Mouse (Mus musculus) neural tube, embryonic 15.5 days (tissue): ENCODE results near the gene Glis1. TPM values are rescaled to one million over a fixed set of nuclear protein-coding genes. Genes with fewer than 3 reads are reported as not detected.
A peak's percentile ranks its signal among the peaks of the same experiment; 100 is the strongest.

Source experiments
- ATAC-seq: fragments of 200-750 bp; cut with Nextera tagmentation; 2 replicates; pipeline ENCODE4 v1.8.0; 2017; ENCODE audit warnings: mild to moderate bottlenecking, moderate TSS enrichment, moderate library complexity; ENCODE audit not compliant: low FRiP score
- H3K27ac ChIP-seq: fragments of 300-500 bp; sonication (generic); replicated peaks from 2 replicates; pipeline ENCODE4 v1.5.1; 2015; ENCODE audit warnings: mild to moderate bottlenecking, inconsistent platforms
- H3K27me3 ChIP-seq: fragments of 300-500 bp; sonication (generic); replicated peaks from 2 replicates; pipeline ENCODE4 v1.6.1; 2015; ENCODE audit warnings: inconsistent platforms
- H3K36me3 ChIP-seq: fragments of 300-500 bp; sonication (generic); 2 replicates; pipeline ENCODE4 v1.6.1; 2015; ENCODE audit warnings: inconsistent platforms
- H3K4me1 ChIP-seq: fragments of 300-500 bp; sonication (generic); 2 replicates; pipeline ENCODE4 v1.6.1; 2015; ENCODE audit warnings: inconsistent platforms
- H3K4me2 ChIP-seq: fragments of 300-500 bp; sonication (generic); 2 replicates; pipeline ENCODE4 v1.6.1; 2015; ENCODE audit warnings: inconsistent platforms, mild to moderate bottlenecking, moderate library complexity
- H3K4me3 ChIP-seq: fragments of 300-500 bp; sonication (generic); replicated peaks from 2 replicates; pipeline ENCODE4 v1.5.1; 2015; ENCODE audit warnings: mild to moderate bottlenecking, inconsistent platforms
- H3K9ac ChIP-seq: fragments of 300-500 bp; sonication (generic); replicated peaks from 2 replicates; pipeline ENCODE4 v1.6.1; 2015; ENCODE audit warnings: mild to moderate bottlenecking, inconsistent platforms
- H3K9me3 ChIP-seq: fragments of 300-500 bp; sonication (generic); replicated peaks from 2 replicates; pipeline ENCODE4 v1.6.1; 2016; ENCODE audit warnings: inconsistent platforms
- WGBS: fragments of 180-500 bp; shearing (Covaris S2); methylation state at CpG from one replicate; pipeline ENCODE4 v1.1.7; 2015; ENCODE audit warnings: mixed read lengths; 5-methylcytosine and 5-hydroxymethylcytosine counted together
- polyA plus RNA-seq: library from polyadenylated mRNA; unstranded; fragments of >200 nt; fragmentation: Nextera tagmentation; extraction: Ambion mirVana; gene quantifications from 2 replicates; pipeline ENCODE4 v1.2.1, GENCODE M21; 2015

The Glis1 gene
- polyA plus RNA-seq, 1 experiment from 2014 or later, result 3.8 TPM

GRCm38 (mm10) chr4:107520071-107520470 lies 85.7 kb downstream of the Glis1 start:
- Histone ChIP-seq H3K27me3 (no peaks in the 10 kb centered on the region), H3K36me3 (no peaks in the 10 kb centered on the region), H3K4me3 (no peak overlapping the region), H3K9ac (no peak overlapping the region), H3K27ac (no peak overlapping the region), H3K4me2 (no peak overlapping the region), H3K9me3 (no peaks in the 10 kb centered on the region), H3K4me1 (peaks cover 3% of the 10 kb centered on the region; the same call in 1 of the 2 replicates)
- ATAC-seq, result no peak
- WGBS, result 90% methylated on average over 5 of the region's 5 CpGs

DNA sequence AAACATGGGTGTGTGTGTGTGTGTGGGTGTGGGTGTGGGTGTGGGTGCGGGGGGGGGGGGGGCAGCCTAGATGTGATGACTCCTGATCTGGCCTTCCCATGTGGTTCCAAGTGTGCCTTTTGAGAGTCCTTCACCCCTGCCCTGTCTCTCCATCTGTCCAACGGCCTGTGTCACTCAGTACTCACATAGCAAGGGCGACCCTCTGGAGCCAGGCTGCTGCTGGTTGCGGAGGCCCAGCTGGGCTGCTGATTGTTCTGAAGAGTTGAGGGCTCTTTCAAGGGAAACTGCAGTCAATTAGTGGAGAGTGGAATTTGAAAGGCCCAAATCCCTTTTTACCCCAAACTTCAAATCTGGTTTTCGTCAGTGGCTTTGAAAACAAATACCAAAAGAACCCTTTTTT lies 86.4 kb downstream of the Glis1 start:
- Histone ChIP-seq H3K9ac (no peak overlapping the region), H3K4me1 (peaks cover 3% of the 10 kb centered on the region; the same call in 1 of the 2 replicates), H3K27me3 (no peaks in the 10 kb centered on the region), H3K4me3 (no peak overlapping the region), H3K4me2 (no peak overlapping the region), H3K9me3 (no peaks in the 10 kb centered on the region), H3K27ac (no peak overlapping the region), H3K36me3 (no peaks in the 10 kb centered on the region)
- WGBS, result 49% methylated on average over 4 of the region's 5 CpGs
- ATAC-seq, result no peak

DNA sequence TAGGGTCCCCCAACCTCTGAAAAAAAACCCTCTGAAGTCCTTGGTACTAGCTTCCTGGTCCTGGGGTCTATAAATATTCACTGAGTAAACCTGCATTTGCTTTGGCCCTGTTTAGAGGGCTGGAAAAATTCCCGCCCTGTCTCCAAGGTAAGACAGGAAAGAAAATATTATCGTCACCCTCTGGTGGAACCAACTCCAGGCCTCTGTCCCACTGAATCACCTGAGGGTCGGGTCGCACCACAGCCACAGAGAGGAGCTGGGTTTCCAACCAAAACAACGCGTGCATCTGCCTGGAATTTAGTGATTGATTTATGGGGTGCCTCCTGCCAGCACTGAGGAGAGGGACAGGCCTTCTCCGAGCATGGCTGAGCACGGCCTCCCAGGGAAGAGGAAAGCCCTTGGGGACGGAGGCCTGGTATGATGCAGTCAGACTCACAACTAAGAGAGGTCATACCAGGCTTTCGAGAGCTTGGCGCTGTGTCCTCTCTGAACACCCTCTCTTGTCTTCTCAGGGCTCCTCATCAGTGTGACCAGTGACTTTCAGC lies 89.3 kb downstream of the Glis1 start:
- WGBS, result 44% methylated on average over 11 of the region's 11 CpGs
- Histone ChIP-seq H3K4me3 (no peak overlapping the region), H3K27me3 (no peaks in the 10 kb centered on the region), H3K27ac (no peak overlapping the region), H3K36me3 (no peaks in the 10 kb centered on the region), H3K9me3 (no peaks in the 10 kb centered on the region), H3K4me1 (peaks cover 3% of the 10 kb centered on the region; the same call in 1 of the 2 replicates), H3K9ac (no peak overlapping the region), H3K4me2 (no peak overlapping the region)
- no peak for ATAC-seq

DNA sequence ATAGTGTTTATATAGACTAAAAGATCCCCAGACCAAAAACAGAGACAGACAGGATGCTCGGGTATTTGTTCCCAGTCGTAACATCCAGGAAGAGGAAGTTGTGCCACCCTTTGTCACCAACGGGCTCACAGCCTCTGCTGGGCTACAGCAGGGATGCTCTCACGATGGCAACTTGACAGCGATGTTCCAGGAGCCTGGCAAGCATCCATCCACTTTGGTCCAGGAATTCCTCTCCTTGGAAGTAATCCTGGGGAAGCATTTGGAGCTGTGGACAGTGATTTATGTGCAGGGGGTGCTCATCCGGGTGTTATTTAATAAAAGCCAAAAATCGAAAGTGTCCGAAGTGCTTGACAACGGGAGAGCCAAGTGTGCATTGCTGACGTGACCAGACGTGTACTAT lies 100.7 kb downstream of the Glis1 start:
- 54% methylated on average over 11 of the region's 11 CpGs for WGBS

GRCm38 (mm10) chr4:107538116-107538515 lies 103.7 kb downstream of the Glis1 start:
- Histone ChIP-seq H3K9me3 (no peaks in the 10 kb centered on the region), H3K4me2 (no peak overlapping the region), H3K36me3 (no peaks in the 10 kb centered on the region), H3K4me3 (no peak overlapping the region), H3K9ac (no peak overlapping the region), H3K27ac (no peak overlapping the region), H3K4me1 (peaks cover 22% of the 10 kb centered on the region), H3K27me3 (no peaks in the 10 kb centered on the region)
- ATAC-seq, result no peak
- WGBS, result 49% methylated on average over 13 of the region's 13 CpGs

More for the DNA sequence above, 100.7 kb downstream of the Glis1 start:
- no peak overlapping the region for H3K9ac ChIP-seq
- H3K36me3 ChIP-seq, result no peaks in the 10 kb centered on the region
- no peaks in the 10 kb centered on the region for H3K27me3 ChIP-seq
- H3K27ac ChIP-seq, result no peak overlapping the region
- H3K4me1 ChIP-seq, result peaks cover 22% of the 10 kb centered on the region
- peak; percentile 31; the same call in 1 of the 2 replicates for ATAC-seq
- no peak overlapping the region for H3K4me3 ChIP-seq
- H3K9me3 ChIP-seq, result no peaks in the 10 kb centered on the region
- H3K4me2 ChIP-seq, result no peak overlapping the region

GRCm38 (mm10) chr4:107538561-107538960 lies 104.2 kb downstream of the Glis1 start:
- Histone ChIP-seq H3K9ac (no peak overlapping the region), H3K4me2 (no peak overlapping the region), H3K27ac (no peak overlapping the region), H3K4me3 (no peak overlapping the region), H3K9me3 (no peaks in the 10 kb centered on the region), H3K4me1 (peaks cover 22% of the 10 kb centered on the region), H3K36me3 (no peaks in the 10 kb centered on the region), H3K27me3 (no peaks in the 10 kb centered on the region)
- WGBS, result 67% methylated on average over 3 of the region's 3 CpGs
- no peak for ATAC-seq

- peaks cover 22% of the 10 kb centered on the region for H3K4me1 ChIP-seq
- H3K9me3 ChIP-seq, result no peaks in the 10 kb centered on the region
- WGBS, result 83% methylated on average over 3 of the region's 3 CpGs
- no peaks in the 10 kb centered on the region for H3K27me3 ChIP-seq
- H3K36me3 ChIP-seq, result no peaks in the 10 kb centered on the region
- no peak for ATAC-seq
- H3K4me3 ChIP-seq, result no peak overlapping the region
- H3K4me2 ChIP-seq, result no peak overlapping the region
- no peak overlapping the region for H3K9ac ChIP-seq
- H3K27ac ChIP-seq, result no peak overlapping the region
These were observed 104.6 kb downstream of the Glis1 start for GRCm38 (mm10) chr4:107539021-107539420.

GRCm38 (mm10) chr4:107541821-107542220 lies 107.4 kb downstream of the Glis1 start:
- no peaks in the 10 kb centered on the region for H3K27me3 ChIP-seq
- no peaks in the 10 kb centered on the region for H3K9me3 ChIP-seq
- H3K9ac ChIP-seq, result no peak overlapping the region
- no peak overlapping the region for H3K27ac ChIP-seq
- no peak for ATAC-seq
- H3K36me3 ChIP-seq, result no peaks in the 10 kb centered on the region
- WGBS, result 71% methylated on average over 4 of the region's 4 CpGs
- no peak overlapping the region for H3K4me3 ChIP-seq
- H3K4me2 ChIP-seq, result no peak overlapping the region
- peaks cover 16% of the 10 kb centered on the region for H3K4me1 ChIP-seq

DNA sequence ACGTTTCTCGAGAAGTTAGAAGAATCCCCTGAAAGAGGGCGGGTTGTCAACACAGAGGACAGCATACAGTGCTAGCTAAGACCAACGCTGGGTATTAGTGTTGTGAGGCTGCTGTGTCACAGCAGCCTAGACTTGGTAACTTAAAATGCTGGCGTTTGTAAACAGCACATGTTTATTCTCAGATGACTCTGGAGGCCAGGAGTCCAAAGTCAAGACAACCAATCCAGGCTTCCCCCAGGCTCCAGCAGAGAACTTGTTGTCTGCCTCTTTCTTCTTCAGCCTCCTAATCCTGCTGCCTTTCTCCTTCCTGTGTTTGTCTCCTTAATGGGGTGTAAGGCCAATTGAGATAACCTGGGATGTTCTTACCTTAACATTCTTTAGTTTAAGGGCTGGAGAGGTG lies 110.5 kb downstream of the Glis1 start:
- WGBS, result 81% methylated on average over 5 of the region's 5 CpGs
- no peak for ATAC-seq
- H3K4me1 ChIP-seq, result peaks cover 16% of the 10 kb centered on the region
- no peak overlapping the region for H3K9ac ChIP-seq
- no peak overlapping the region for H3K4me2 ChIP-seq
- H3K4me3 ChIP-seq, result no peak overlapping the region
- no peak overlapping the region for H3K27ac ChIP-seq
- no peaks in the 10 kb centered on the region for H3K9me3 ChIP-seq
- H3K27me3 ChIP-seq, result no peaks in the 10 kb centered on the region
- no peaks in the 10 kb centered on the region for H3K36me3 ChIP-seq

DNA sequence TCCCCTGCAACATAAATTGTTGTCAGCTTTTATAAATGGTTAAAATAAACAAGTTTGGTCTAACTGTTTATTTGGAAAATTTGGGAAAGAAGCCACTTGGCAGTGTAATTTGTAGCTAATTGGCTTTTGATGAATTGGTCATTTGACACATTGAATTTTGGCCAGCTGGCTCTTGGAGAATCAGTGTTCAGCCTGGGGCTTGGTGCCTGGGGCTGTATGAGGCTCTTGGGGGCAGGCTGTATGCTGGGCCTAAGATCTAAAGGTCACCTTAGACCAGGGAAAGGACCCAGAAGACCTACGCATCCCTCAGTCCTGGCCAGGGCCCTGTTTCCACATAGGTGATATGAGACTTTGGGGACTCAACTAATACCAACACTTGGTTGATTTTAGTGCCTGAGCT lies 111.3 kb downstream of the Glis1 start:
- Histone ChIP-seq H3K27me3 (no peaks in the 10 kb centered on the region), H3K27ac (no peak overlapping the region), H3K4me1 (peaks cover 16% of the 10 kb centered on the region), H3K9ac (no peak overlapping the region), H3K4me2 (no peak overlapping the region), H3K4me3 (no peak overlapping the region), H3K9me3 (no peaks in the 10 kb centered on the region), H3K36me3 (no peaks in the 10 kb centered on the region)
- no peak for ATAC-seq
- WGBS, result 50% methylated on average over 1 of the region's 1 CpGs

GRCm38 (mm10) chr4:107546525-107546924 lies 112.1 kb downstream of the Glis1 start:
- WGBS, result 30% methylated on average over 8 of the region's 8 CpGs
- no peak overlapping the region; the same call in 1 of the 2 replicates for H3K27ac ChIP-seq
- H3K9ac ChIP-seq, result no peak overlapping the region
- no peak overlapping the region for H3K4me2 ChIP-seq
- H3K27me3 ChIP-seq, result no peaks in the 10 kb centered on the region
- no peak overlapping the region for H3K4me3 ChIP-seq
- H3K36me3 ChIP-seq, result no peaks in the 10 kb centered on the region
- ATAC-seq, result peak; percentile 81
- H3K9me3 ChIP-seq, result no peaks in the 10 kb centered on the region
- peaks cover 16% of the 10 kb centered on the region for H3K4me1 ChIP-seq

GRCm38 (mm10) chr4:107550096-107550495 lies 115.7 kb downstream of the Glis1 start:
- Histone ChIP-seq H3K4me3 (no peak overlapping the region), H3K4me1 (peaks cover 16% of the 10 kb centered on the region), H3K36me3 (no peaks in the 10 kb centered on the region), H3K27ac (no peak overlapping the region), H3K9ac (no peak overlapping the region), H3K27me3 (no peaks in the 10 kb centered on the region), H3K9me3 (no peaks in the 10 kb centered on the region), H3K4me2 (no peak overlapping the region)
- no peak for ATAC-seq
- 86% methylated on average over 10 of the region's 10 CpGs for WGBS
